Mouse (Mus musculus) inflammation-experienced regulatory T-cells, adult 6 months (primary cell): ENCODE measurements around the gene Tmem120a. TPM values are rescaled to one million over a fixed set of nuclear protein-coding genes. Genes with fewer than 3 reads are reported as not detected.

Experiments used
- ATAC-seq: one replicate; pipeline ENCODE4 v1.8.0; 2017
- polyA plus RNA-seq, 3 experiments: library from polyadenylated mRNA; unstranded; fragments of 100-300 nt; shearing (Covaris generic); gene quantifications; one replicate each; pipeline ENCODE4 v1.2.1; 2017

The Tmem120a gene
- polyA plus RNA-seq, 3 experiments from 2014 or later = 31.4 to 58.5 (median 39.4) TPM

- ATAC-seq = no peak
These were observed 12.9 kb downstream of the Tmem120a start for GRCm38 (mm10) chr5:135731322-135731721.

GRCm38 (mm10) chr5:135730916-135731315, 13.3 kb downstream of the Tmem120a start:
- no peak for ATAC-seq

GRCm38 (mm10) chr5:135730278-135730677, 14.0 kb downstream of the Tmem120a start:
- ATAC-seq = no peak

GRCm38 (mm10) chr5:135729351-135729750, 14.9 kb downstream of the Tmem120a start:
- no peak for ATAC-seq

GRCm38 (mm10) chr5:135728361-135728760, 15.9 kb downstream of the Tmem120a start:
- no peak for ATAC-seq

GRCm38 (mm10) chr5:135727871-135728270, 16.4 kb downstream of the Tmem120a start:
- ATAC-seq = no peak

GRCm38 (mm10) chr5:135726641-135727346, 17.5 kb downstream of the Tmem120a start:
- ATAC-seq = no peak

- no peak for ATAC-seq
These were observed 18.3 kb downstream of the Tmem120a start for GRCm38 (mm10) chr5:135725991-135726390.

- no peak for ATAC-seq
These were observed 18.8 kb downstream of the Tmem120a start for GRCm38 (mm10) chr5:135725391-135725841.

- no peak for ATAC-seq
These were observed 19.5 kb downstream of the Tmem120a start for GRCm38 (mm10) chr5:135724536-135725322.

GRCm38 (mm10) chr5:135723165-135723751, 21.0 kb downstream of the Tmem120a start:
- no peak for ATAC-seq

- no peak for ATAC-seq
These were observed 22.1 kb downstream of the Tmem120a start for GRCm38 (mm10) chr5:135722121-135722520.

- ATAC-seq = no peak
These were observed 23.2 kb downstream of the Tmem120a start for GRCm38 (mm10) chr5:135721076-135721475.

GRCm38 (mm10) chr5:135720121-135720520, 24.1 kb downstream of the Tmem120a start:
- no peak for ATAC-seq

- no peak for ATAC-seq
These were observed 24.6 kb downstream of the Tmem120a start for GRCm38 (mm10) chr5:135719586-135720120.

GRCm38 (mm10) chr5:135715624-135716023, 28.6 kb downstream of the Tmem120a start:
- no peak for ATAC-seq

GRCm38 (mm10) chr5:135713441-135714218, 30.6 kb downstream of the Tmem120a start:
- ATAC-seq = peak; percentile 94

- no peak for ATAC-seq
These were observed 31.4 kb downstream of the Tmem120a start for GRCm38 (mm10) chr5:135712803-135713202.

- ATAC-seq = no peak
These were observed 32.5 kb downstream of the Tmem120a start for GRCm38 (mm10) chr5:135711582-135712355.

- ATAC-seq = no peak
These were observed 33.5 kb downstream of the Tmem120a start for GRCm38 (mm10) chr5:135710599-135711214.

GRCm38 (mm10) chr5:135709716-135710115, 34.5 kb downstream of the Tmem120a start:
- no peak for ATAC-seq
